Mouse (Mus musculus): ENCODE measurements around the gene Zbtb21. TPM values are rescaled to one million over a fixed set of nuclear protein-coding genes. Genes with fewer than 3 reads are reported as not detected.

Gene Zbtb21
- polyA plus RNA-seq, 2 experiments = 11.9 to 17.3 TPM

- H3K4me1 ChIP-seq (ENCODE audit: control insufficient read depth, insufficient read depth, low read length) = peaks cover 3% of the 10 kb centered on the region; the same call in 1 of the 2 replicates
- peak overlapping the region; percentile 88 for H3K9ac ChIP-seq (ENCODE audit: low read depth, low read length, severe bottlenecking)
- no peak for TF ChIP-seq POLR2A (IDR thresholded peaks at IDR 0.05; ENCODE audit: borderline replicate concordance, extremely low read depth, insufficient read depth, insufficient read length)
- no peak for ATAC-seq (ENCODE audit: low FRiP score, low read depth)
- no peaks in the 10 kb centered on the region for H3K9me3 ChIP-seq (ENCODE audit: control insufficient read depth, low read length)
- 0 out of 2 replicates have a peak, but pooled peaks cover 2% of the 10 kb centered on the region for H3K36me3 ChIP-seq (ENCODE audit: control insufficient read depth, insufficient read depth, low read length)
- DNase-seq (ENCODE audit: low spot score) = no peak
- WGBS = 14% methylated on average over 18 of the region's 36 CpGs
- peak overlapping the region; percentile 99 for H3K27ac ChIP-seq (replicated peaks; ENCODE audit: low read depth, low read length)
- H3K4me3 ChIP-seq (replicated peaks; ENCODE audit: low read length) = peak overlapping the region; percentile 85
- H3K27me3 ChIP-seq (ENCODE audit: control insufficient read depth, insufficient read depth, low read length) = no peaks in the 10 kb centered on the region
- H3K4me2 ChIP-seq (replicated peaks; ENCODE audit: low read depth, low read length, severe bottlenecking) = peak overlapping the region; percentile 70
Observed at GRCm38 (mm10) chr16:97961381-97962150, 856 bp downstream of the Zbtb21 start.

GRCm38 (mm10) chr16:97960348-97960747 lies 2.1 kb downstream of the Zbtb21 start:
- ATAC-seq (ENCODE audit: low FRiP score, low read depth) (no peak), DNase-seq (ENCODE audit: low spot score) (no peak)
- Histone ChIP-seq H3K4me1 (ENCODE audit: control insufficient read depth, insufficient read depth, low read length) (peaks cover 3% of the 10 kb centered on the region; the same call in 1 of the 2 replicates), H3K27me3 (ENCODE audit: control insufficient read depth, insufficient read depth, low read length) (no peaks in the 10 kb centered on the region), H3K9ac (ENCODE audit: low read depth, low read length, severe bottlenecking) (no peak overlapping the region), H3K27ac (replicated peaks; ENCODE audit: low read depth, low read length) (no peak overlapping the region), H3K4me2 (replicated peaks; ENCODE audit: low read depth, low read length, severe bottlenecking) (no peak overlapping the region), H3K4me3 (replicated peaks; ENCODE audit: low read length) (no peak overlapping the region), H3K36me3 (ENCODE audit: control insufficient read depth, insufficient read depth, low read length) (peaks cover 13% of the 10 kb centered on the region; the same call in 1 of the 2 replicates), H3K9me3 (ENCODE audit: control insufficient read depth, low read length) (no peaks in the 10 kb centered on the region)
- 94% methylated on average over 3 of the region's 3 CpGs for WGBS
- no peak for TF ChIP-seq POLR2A (IDR thresholded peaks at IDR 0.05; ENCODE audit: borderline replicate concordance, extremely low read depth, insufficient read depth, insufficient read length)

GRCm38 (mm10) chr16:97958401-97958973 lies 3.9 kb downstream of the Zbtb21 start:
- no peak for DNase-seq (ENCODE audit: low spot score)
- ATAC-seq (ENCODE audit: low FRiP score, low read depth) = no peak
- no peak for TF ChIP-seq POLR2A (IDR thresholded peaks at IDR 0.05; ENCODE audit: borderline replicate concordance, extremely low read depth, insufficient read depth, insufficient read length)

GRCm38 (mm10) chr16:97957626-97958025 lies 4.8 kb downstream of the Zbtb21 start:
- TF ChIP-seq POLR2A (IDR thresholded peaks at IDR 0.05; ENCODE audit: borderline replicate concordance, extremely low read depth, insufficient read depth, insufficient read length) = no peak
- Histone ChIP-seq H3K27me3 (ENCODE audit: control insufficient read depth, insufficient read depth, low read length) (no peaks in the 10 kb centered on the region), H3K36me3 (ENCODE audit: control insufficient read depth, insufficient read depth, low read length) (peaks cover 34% of the 10 kb centered on the region), H3K4me3 (replicated peaks; ENCODE audit: low read length) (no peak overlapping the region), H3K4me1 (ENCODE audit: control insufficient read depth, insufficient read depth, low read length) (peaks cover 3% of the 10 kb centered on the region; the same call in 1 of the 2 replicates), H3K4me2 (replicated peaks; ENCODE audit: low read depth, low read length, severe bottlenecking) (no peak overlapping the region), H3K9me3 (ENCODE audit: control insufficient read depth, low read length) (no peaks in the 10 kb centered on the region), H3K27ac (replicated peaks; ENCODE audit: low read depth, low read length) (no peak overlapping the region), H3K9ac (ENCODE audit: low read depth, low read length, severe bottlenecking) (no peak overlapping the region)
- ATAC-seq (ENCODE audit: low FRiP score, low read depth) (no peak), DNase-seq (ENCODE audit: low spot score) (no peak)

More at GRCm38 (mm10) chr16:97958401-97958973, 3.9 kb downstream of the Zbtb21 start:
- H3K36me3 ChIP-seq (ENCODE audit: control insufficient read depth, insufficient read depth, low read length) = peaks cover 28% of the 10 kb centered on the region; the same call in 1 of the 2 replicates
- no peak overlapping the region for H3K4me3 ChIP-seq (replicated peaks; ENCODE audit: low read length)
- peaks cover 3% of the 10 kb centered on the region; the same call in 1 of the 2 replicates for H3K4me1 ChIP-seq (ENCODE audit: control insufficient read depth, insufficient read depth, low read length)
- H3K27me3 ChIP-seq (ENCODE audit: control insufficient read depth, insufficient read depth, low read length) = no peaks in the 10 kb centered on the region
- no peaks in the 10 kb centered on the region for H3K9me3 ChIP-seq (ENCODE audit: control insufficient read depth, low read length)
- no peak overlapping the region for H3K27ac ChIP-seq (replicated peaks; ENCODE audit: low read depth, low read length)
- no peak overlapping the region for H3K4me2 ChIP-seq (replicated peaks; ENCODE audit: low read depth, low read length, severe bottlenecking)
- H3K9ac ChIP-seq (ENCODE audit: low read depth, low read length, severe bottlenecking) = no peak overlapping the region

- no peak for TF ChIP-seq POLR2A (IDR thresholded peaks at IDR 0.05; ENCODE audit: borderline replicate concordance, extremely low read depth, insufficient read depth, insufficient read length)
- peaks cover 51% of the 10 kb centered on the region for H3K36me3 ChIP-seq (ENCODE audit: control insufficient read depth, insufficient read depth, low read length)
Observed at GRCm38 (mm10) chr16:97956011-97956410, 6.4 kb downstream of the Zbtb21 start.

More at GRCm38 (mm10) chr16:97956011-97956410, 6.4 kb downstream of the Zbtb21 start:
- Histone ChIP-seq H3K27ac (replicated peaks; ENCODE audit: low read depth, low read length) (no peak overlapping the region), H3K4me2 (replicated peaks; ENCODE audit: low read depth, low read length, severe bottlenecking) (no peak overlapping the region), H3K4me3 (replicated peaks; ENCODE audit: low read length) (no peak overlapping the region), H3K27me3 (ENCODE audit: control insufficient read depth, insufficient read depth, low read length) (no peaks in the 10 kb centered on the region), H3K4me1 (ENCODE audit: control insufficient read depth, insufficient read depth, low read length) (no peaks in the 10 kb centered on the region), H3K9ac (ENCODE audit: low read depth, low read length, severe bottlenecking) (no peak overlapping the region), H3K9me3 (ENCODE audit: control insufficient read depth, low read length) (no peaks in the 10 kb centered on the region)
- 84% methylated on average over 2 of the region's 2 CpGs for WGBS
- ATAC-seq (ENCODE audit: low FRiP score, low read depth) = no peak
- no peak for DNase-seq (ENCODE audit: low spot score)

Data from limb, embryonic 14.5 days (tissue).